Mouse (Mus musculus): Measurements from ENCODE around the gene Bud31.
"Not testable (repeated sequence)": the region's sequence is repeated elsewhere in the genome, so short reads cannot be mapped to it uniquely, and the experiment has no call there.

Gene Bud31

GRCm38 (mm10) chr5:145139571-145140519, at the start of gene Bud31, which contains the start of gene Pdap1:
Bud31 (plus strand) TSS chr5:145140362.
Pdap1 (minus strand) TSS chr5:145140238.
- DNase-seq: peak; percentile 94 to 96

GRCm38 (mm10) chr5:145096195-145096594, 44.0 kb upstream of the Bud31 start:
- DNase-seq: no peak

DNA sequence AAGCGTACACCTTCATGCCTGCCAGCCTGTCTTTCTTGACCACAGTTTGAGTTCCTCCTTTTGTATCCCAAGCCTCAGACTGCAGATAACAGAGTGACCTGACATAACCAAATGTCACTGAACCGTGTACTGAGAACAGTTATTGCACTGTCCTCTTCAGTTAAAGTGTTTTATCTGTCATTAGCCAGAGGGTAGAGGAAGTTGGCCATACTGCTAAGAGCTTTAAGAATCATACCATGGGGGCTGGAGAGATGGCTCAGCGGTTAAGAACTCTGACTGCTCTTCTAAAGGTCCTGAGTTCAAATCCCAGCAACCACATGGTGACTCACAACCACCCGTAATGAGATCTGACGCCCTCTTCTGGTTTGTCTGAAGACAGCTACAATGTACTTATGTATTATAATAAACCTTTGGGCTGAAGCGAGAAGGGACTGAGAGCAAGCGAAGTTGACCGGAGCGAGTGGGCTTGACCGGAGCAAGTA, 41.8 kb upstream of the Bud31 start:
- no peak for DNase-seq

DNA sequence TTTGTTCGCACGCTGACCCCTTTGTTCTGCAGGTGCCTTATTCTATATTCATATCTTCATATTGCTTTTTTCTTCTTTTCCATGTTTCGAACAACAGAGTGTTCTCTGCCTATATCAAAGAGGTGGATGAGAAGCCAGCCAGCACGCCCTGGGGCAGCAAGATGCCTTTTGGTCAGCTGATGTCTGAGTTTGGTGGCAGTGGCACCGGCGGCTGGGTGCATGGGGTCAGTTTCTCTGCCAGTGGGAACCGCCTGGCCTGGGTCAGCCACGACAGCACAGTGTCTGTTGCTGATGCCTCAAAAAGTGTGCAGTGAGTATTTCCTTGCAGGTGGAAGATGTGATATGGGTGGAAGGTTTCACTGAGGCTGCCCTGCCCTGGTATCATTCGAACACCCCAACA, 39.2 kb upstream of the Bud31 start:
- no peak for DNase-seq

- not testable (repeated sequence) for DNase-seq
Observed at GRCm38 (mm10) chr5:145101451-145101850, 38.7 kb upstream of the Bud31 start.

DNA sequence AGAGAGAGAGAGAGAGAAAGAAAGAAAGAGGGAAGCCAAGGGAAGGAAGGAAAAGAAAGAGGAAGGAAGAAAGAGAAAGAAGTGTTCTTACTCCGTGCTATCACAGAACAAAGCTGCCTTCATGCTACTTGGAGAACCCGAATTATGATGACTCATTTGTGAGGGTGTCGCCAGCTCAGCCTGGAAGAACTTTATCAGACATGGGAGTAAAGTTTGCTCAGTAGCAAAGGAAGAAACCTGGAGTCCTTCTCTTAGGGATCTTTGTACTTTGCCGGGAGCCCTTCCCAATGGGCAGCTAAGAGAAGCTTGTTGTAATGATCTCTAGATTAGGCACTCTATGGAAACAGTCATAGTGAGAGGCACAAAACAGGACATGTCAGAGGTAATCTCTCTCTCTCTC, 37.5 kb upstream of the Bud31 start:
- DNase-seq: no peak

- DNase-seq: no peak
Observed at GRCm38 (mm10) chr5:145104328-145104727, 35.8 kb upstream of the Bud31 start.

- DNase-seq: no peak
Observed at GRCm38 (mm10) chr5:145105694-145106275, 34.4 kb upstream of the Bud31 start.

- DNase-seq: no peak
Observed at GRCm38 (mm10) chr5:145110401-145110800, 29.8 kb upstream of the Bud31 start.

GRCm38 (mm10) chr5:145112566-145112965, 27.6 kb upstream of the Bud31 start:
- no peak for DNase-seq

- no peak for DNase-seq
Observed at GRCm38 (mm10) chr5:145113416-145113815, 26.7 kb upstream of the Bud31 start.

GRCm38 (mm10) chr5:145114071-145114605, 26.0 kb upstream of the Bud31 start, which contains the start of gene Arpc1b:
Arpc1b (plus strand) TSS chr5:145114215.
- peak; percentile 84 to 91 for DNase-seq

GRCm38 (mm10) chr5:145114606-145115473, 25.3 kb upstream of the Bud31 start:
- peak; percentile 70 to 85 for DNase-seq

DNA sequence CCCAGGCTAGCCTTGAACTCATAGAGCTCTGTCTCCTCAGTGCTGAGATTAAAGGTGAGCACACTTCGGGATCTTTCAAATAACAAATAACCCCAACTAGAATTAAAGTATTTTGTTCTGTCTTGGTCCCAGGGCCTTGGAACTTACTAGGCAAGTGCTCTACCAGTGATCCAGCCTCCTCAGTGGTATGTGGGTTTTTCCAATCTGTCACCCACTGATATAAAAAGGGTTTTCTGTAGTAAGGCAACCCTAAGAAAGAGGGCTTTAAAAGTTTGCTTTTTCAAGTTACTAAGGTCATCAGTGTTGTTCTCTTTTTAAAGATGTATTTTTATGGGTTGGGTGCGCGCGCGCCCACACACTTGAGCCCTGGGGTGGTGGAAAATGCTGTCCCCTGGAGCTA, 24.4 kb upstream of the Bud31 start:
- no peak for DNase-seq

GRCm38 (mm10) chr5:145116316-145116715, 23.8 kb upstream of the Bud31 start:
- DNase-seq: peak; percentile 72 to 91

GRCm38 (mm10) chr5:145116916-145117315, 23.2 kb upstream of the Bud31 start:
- DNase-seq: peak; percentile 66 to 78

- DNase-seq: peak; percentile 29 to 70
Observed at GRCm38 (mm10) chr5:145118005-145118404, 22.2 kb upstream of the Bud31 start.

DNA sequence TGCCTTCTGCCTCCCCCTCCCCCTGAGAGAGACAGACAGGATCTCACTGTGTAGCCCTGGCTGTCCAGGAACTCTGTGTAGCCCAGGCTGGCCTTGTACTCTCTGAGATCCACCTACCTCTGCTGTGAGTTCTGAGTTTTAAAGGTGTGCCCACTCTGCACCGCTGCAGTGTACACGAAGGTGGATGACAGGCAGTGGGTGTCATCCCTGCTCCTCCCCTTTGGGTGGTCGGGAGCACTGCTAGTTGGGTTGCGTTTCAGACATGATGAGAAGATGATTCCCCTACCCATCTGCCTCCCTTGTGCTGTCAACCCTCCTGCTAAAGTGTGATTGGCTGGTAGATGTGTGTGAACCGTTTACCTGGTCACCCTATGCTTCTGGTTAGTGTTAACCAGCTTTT, 21.7 kb upstream of the Bud31 start:
- no peak for DNase-seq

DNA sequence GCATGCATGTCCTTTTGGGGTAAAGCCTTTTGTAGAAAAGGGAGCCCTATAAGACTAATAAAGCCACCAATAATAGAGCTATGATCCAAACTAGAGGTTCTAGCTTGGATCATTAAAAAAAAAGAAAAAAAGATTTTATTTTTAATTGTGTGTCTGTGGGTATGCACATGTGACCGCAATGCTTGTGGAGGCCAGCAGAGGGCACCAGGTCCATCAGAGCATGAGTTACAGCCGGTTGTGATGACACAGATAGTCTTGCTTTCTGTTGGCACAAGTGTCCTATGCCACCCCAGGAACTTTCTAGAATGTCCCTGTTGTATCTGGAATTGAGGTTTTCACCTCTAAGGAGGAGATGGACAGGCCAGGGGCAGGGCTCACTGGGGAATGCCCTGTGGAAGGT, 20.8 kb upstream of the Bud31 start:
- DNase-seq: no peak

DNA sequence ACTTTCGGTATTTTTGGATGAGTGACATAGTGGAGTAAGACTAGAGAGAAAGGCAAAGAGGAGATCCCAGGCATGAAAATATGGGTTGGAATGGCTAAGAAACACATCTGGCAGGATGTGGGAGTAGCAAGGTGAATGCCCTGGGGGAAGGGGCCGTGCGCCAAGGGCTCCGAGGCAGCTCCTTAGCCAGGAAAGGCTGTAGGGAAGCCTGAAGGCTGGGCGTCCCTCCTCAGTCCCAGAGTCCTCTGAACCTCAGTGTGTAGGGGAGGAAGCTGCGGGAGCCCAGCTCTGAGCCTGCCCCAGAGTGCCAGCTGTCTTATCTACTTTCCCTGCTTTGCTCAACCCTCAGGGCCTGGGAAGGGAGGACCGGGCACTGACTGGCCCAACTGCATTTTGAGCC, 19.2 kb upstream of the Bud31 start:
- no peak for DNase-seq

DNA sequence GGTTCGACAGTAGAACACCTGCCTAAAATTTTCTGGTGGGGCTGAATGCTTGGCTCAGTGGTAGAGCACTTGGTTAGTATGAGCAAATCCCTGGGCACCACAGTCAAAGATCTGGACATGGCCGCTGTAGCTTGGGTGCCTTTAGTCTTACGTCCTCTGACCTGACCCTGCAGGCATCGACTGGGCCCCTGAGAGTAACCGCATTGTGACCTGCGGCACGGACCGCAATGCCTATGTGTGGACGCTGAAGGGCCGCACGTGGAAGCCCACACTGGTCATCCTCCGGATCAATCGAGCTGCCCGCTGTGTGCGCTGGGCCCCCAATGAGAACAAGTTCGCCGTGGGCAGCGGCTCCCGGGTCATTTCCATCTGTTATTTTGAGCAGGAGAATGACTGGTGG, 16.8 kb upstream of the Bud31 start:
- no peak for DNase-seq

DNA sequence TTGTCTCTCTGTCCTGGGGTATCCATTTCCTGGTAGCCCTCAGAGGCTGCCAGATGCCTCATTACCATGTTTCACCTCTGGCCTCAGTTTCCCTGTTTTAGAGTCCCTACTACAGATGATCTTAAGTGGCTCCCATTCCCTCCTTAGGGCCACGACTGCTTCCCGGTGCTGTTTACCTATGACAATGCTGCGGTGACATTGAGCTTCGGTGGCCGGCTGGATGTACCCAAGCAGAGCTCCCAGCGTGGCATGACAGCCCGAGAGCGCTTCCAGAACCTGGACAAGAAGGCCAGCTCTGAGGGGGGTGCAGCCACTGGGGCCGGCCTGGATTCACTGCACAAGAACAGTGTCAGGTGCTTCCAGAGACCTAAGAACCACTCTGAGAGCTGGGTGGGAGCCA, 13.6 kb upstream of the Bud31 start:
- no peak for DNase-seq

DNA sequence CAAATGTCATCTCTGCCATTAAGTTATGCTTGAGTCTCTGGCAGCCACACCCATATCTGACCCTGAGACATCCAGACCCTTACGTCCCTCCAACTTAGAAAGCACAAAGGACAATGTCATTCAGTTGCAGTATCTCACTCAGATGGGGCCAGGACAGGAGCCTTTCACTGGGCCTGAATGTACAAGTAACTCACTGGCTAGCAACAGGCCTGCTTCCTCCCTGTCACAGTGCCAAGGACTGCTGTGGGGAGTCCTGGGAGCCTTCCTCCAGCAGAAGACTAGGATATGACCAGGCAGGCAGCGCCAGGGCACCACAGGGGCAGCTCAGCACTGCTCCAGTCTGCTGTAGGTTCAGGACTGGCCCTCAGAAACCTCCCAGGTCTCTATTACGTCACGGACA, 11.0 kb upstream of the Bud31 start:
- DNase-seq: peak; percentile 49 to 65
